Mouse (Mus musculus): ENCODE measurements around the gene Ice2. TPM values are rescaled to one million over a fixed set of nuclear protein-coding genes. Genes with fewer than 3 reads are reported as not detected.

Ice2 gene
- polyA plus RNA-seq, 1 experiment from 2014 or later = 4.3 TPM

- no peaks in the 10 kb centered on the region for H3K4me1 ChIP-seq (replicated peaks; ENCODE audit: control insufficient read depth, insufficient read depth)
- no peaks in the 10 kb centered on the region for H3K9me3 ChIP-seq (ENCODE audit: control insufficient read depth, low read length)
- H3K36me3 ChIP-seq (ENCODE audit: control insufficient read depth, insufficient read depth, low read length) = no peaks in the 10 kb centered on the region
- no peak for ATAC-seq (ENCODE audit: low FRiP score, low TSS enrichment)
- DNase-seq (ENCODE audit: low spot score) = no peak
- H3K9ac ChIP-seq (ENCODE audit: low read length) = no peak overlapping the region
- H3K27ac ChIP-seq (replicated peaks) = no peak overlapping the region
- H3K4me3 ChIP-seq (ENCODE audit: low read depth, low read length) = no peak overlapping the region
- no peaks in the 10 kb centered on the region for H3K27me3 ChIP-seq (ENCODE audit: control insufficient read depth, insufficient read depth, low read length)
- 87% methylated on average over 4 of the region's 4 CpGs for WGBS
- TF ChIP-seq CTCF (IDR thresholded peaks at IDR 0.05; ENCODE audit: low read depth) (peak; percentile 47), EP300 (optimal IDR thresholded peaks at IDR 0.05) (no peak)
- H3K4me2 ChIP-seq (replicated peaks; ENCODE audit: low read depth) = no peak overlapping the region
Measured at GRCm38 (mm10) chr9:69376982-69377653, 20.6 kb upstream of the Ice2 start.

- Histone ChIP-seq H3K27ac (replicated peaks) (no peak overlapping the region), H3K4me3 (ENCODE audit: low read depth, low read length) (no peak overlapping the region), H3K36me3 (ENCODE audit: control insufficient read depth, insufficient read depth, low read length) (no peaks in the 10 kb centered on the region), H3K27me3 (ENCODE audit: control insufficient read depth, insufficient read depth, low read length) (no peaks in the 10 kb centered on the region), H3K9me3 (ENCODE audit: control insufficient read depth, low read length) (no peaks in the 10 kb centered on the region), H3K4me1 (replicated peaks; ENCODE audit: control insufficient read depth, insufficient read depth) (no peaks in the 10 kb centered on the region), H3K4me2 (replicated peaks; ENCODE audit: low read depth) (no peak overlapping the region), H3K9ac (ENCODE audit: low read length) (no peak overlapping the region)
- no peak for TF ChIP-seq EP300 (optimal IDR thresholded peaks at IDR 0.05)
- TF ChIP-seq CTCF (IDR thresholded peaks at IDR 0.05; ENCODE audit: low read depth) = no peak
- no peak for ATAC-seq (ENCODE audit: low FRiP score, low TSS enrichment)
- DNase-seq (ENCODE audit: low spot score) = no peak
- 62% methylated on average over 3 of the region's 3 CpGs for WGBS
Measured at GRCm38 (mm10) chr9:69377654-69378045, 20.1 kb upstream of the Ice2 start.

- WGBS = 55% methylated on average over 1 of the region's 1 CpGs
- no peak for ATAC-seq (ENCODE audit: low FRiP score, low TSS enrichment)
- no peaks in the 10 kb centered on the region for H3K4me1 ChIP-seq (replicated peaks; ENCODE audit: control insufficient read depth, insufficient read depth)
Measured at GRCm38 (mm10) chr9:69380546-69380945, 17.2 kb upstream of the Ice2 start.

GRCm38 (mm10) chr9:69381741-69382140, 16.0 kb upstream of the Ice2 start:
- Histone ChIP-seq H3K4me3 (ENCODE audit: low read depth, low read length) (no peak overlapping the region), H3K9me3 (ENCODE audit: control insufficient read depth, low read length) (no peaks in the 10 kb centered on the region), H3K36me3 (ENCODE audit: control insufficient read depth, insufficient read depth, low read length) (no peaks in the 10 kb centered on the region), H3K4me2 (replicated peaks; ENCODE audit: low read depth) (no peak overlapping the region), H3K27ac (replicated peaks) (no peak overlapping the region), H3K4me1 (replicated peaks; ENCODE audit: control insufficient read depth, insufficient read depth) (no peaks in the 10 kb centered on the region), H3K27me3 (ENCODE audit: control insufficient read depth, insufficient read depth, low read length) (no peaks in the 10 kb centered on the region), H3K9ac (ENCODE audit: low read length) (no peak overlapping the region)
- TF ChIP-seq EP300 (optimal IDR thresholded peaks at IDR 0.05) = no peak
- peak; percentile 23; the same call in 1 of the 2 replicates for TF ChIP-seq CTCF (IDR thresholded peaks at IDR 0.05; ENCODE audit: low read depth)
- ATAC-seq (ENCODE audit: low FRiP score, low TSS enrichment) = no peak
- DNase-seq (ENCODE audit: low spot score) = no peak
- 58% methylated on average over 7 of the region's 7 CpGs for WGBS

More at GRCm38 (mm10) chr9:69380546-69380945, 17.2 kb upstream of the Ice2 start:
- H3K27me3 ChIP-seq (ENCODE audit: control insufficient read depth, insufficient read depth, low read length) = no peaks in the 10 kb centered on the region
- TF ChIP-seq CTCF (IDR thresholded peaks at IDR 0.05; ENCODE audit: low read depth) (no peak), EP300 (optimal IDR thresholded peaks at IDR 0.05) (no peak)
- DNase-seq (ENCODE audit: low spot score) = no peak
- H3K36me3 ChIP-seq (ENCODE audit: control insufficient read depth, insufficient read depth, low read length) = no peaks in the 10 kb centered on the region
- H3K9me3 ChIP-seq (ENCODE audit: control insufficient read depth, low read length) = no peaks in the 10 kb centered on the region
- H3K27ac ChIP-seq (replicated peaks) = no peak overlapping the region
- no peak overlapping the region for H3K9ac ChIP-seq (ENCODE audit: low read length)
- no peak overlapping the region for H3K4me2 ChIP-seq (replicated peaks; ENCODE audit: low read depth)
- H3K4me3 ChIP-seq (ENCODE audit: low read depth, low read length) = no peak overlapping the region

GRCm38 (mm10) chr9:69384475-69384874, 13.2 kb upstream of the Ice2 start:
- Histone ChIP-seq H3K36me3 (ENCODE audit: control insufficient read depth, insufficient read depth, low read length) (no peaks in the 10 kb centered on the region), H3K27me3 (ENCODE audit: control insufficient read depth, insufficient read depth, low read length) (no peaks in the 10 kb centered on the region), H3K27ac (replicated peaks) (no peak overlapping the region), H3K4me2 (replicated peaks; ENCODE audit: low read depth) (no peak overlapping the region), H3K4me3 (ENCODE audit: low read depth, low read length) (no peak overlapping the region), H3K9ac (ENCODE audit: low read length) (no peak overlapping the region), H3K9me3 (ENCODE audit: control insufficient read depth, low read length) (no peaks in the 10 kb centered on the region), H3K4me1 (replicated peaks; ENCODE audit: control insufficient read depth, insufficient read depth) (no peaks in the 10 kb centered on the region)
- 81% methylated on average over 17 of the region's 17 CpGs for WGBS
- TF ChIP-seq EP300 (optimal IDR thresholded peaks at IDR 0.05) (no peak), CTCF (IDR thresholded peaks at IDR 0.05; ENCODE audit: low read depth) (no peak)
- DNase-seq (ENCODE audit: low spot score) = no peak
- no peak for ATAC-seq (ENCODE audit: low FRiP score, low TSS enrichment)

GRCm38 (mm10) chr9:69384905-69385304, 12.8 kb upstream of the Ice2 start:
- Histone ChIP-seq H3K36me3 (ENCODE audit: control insufficient read depth, insufficient read depth, low read length) (no peaks in the 10 kb centered on the region), H3K9ac (ENCODE audit: low read length) (no peak overlapping the region), H3K27ac (replicated peaks) (no peak overlapping the region), H3K27me3 (ENCODE audit: control insufficient read depth, insufficient read depth, low read length) (no peaks in the 10 kb centered on the region), H3K9me3 (ENCODE audit: control insufficient read depth, low read length) (no peaks in the 10 kb centered on the region), H3K4me2 (replicated peaks; ENCODE audit: low read depth) (no peak overlapping the region), H3K4me3 (ENCODE audit: low read depth, low read length) (no peak overlapping the region), H3K4me1 (replicated peaks; ENCODE audit: control insufficient read depth, insufficient read depth) (no peaks in the 10 kb centered on the region)
- TF ChIP-seq EP300 (optimal IDR thresholded peaks at IDR 0.05) (no peak), CTCF (IDR thresholded peaks at IDR 0.05; ENCODE audit: low read depth) (no peak)
- DNase-seq (ENCODE audit: low spot score) (no peak), ATAC-seq (ENCODE audit: low FRiP score, low TSS enrichment) (no peak)
- WGBS = 58% methylated on average over 1 of the region's 1 CpGs
